Mouse (Mus musculus): Measurements from ENCODE around the gene Ctbp2.

Ctbp2 gene

GRCm38 (mm10) chr7:133123999-133124700, at the start of gene Ctbp2:
Gene Ctbp2 (minus strand): TSS chr7:133124354.
- DNase-seq (ENCODE audit: inconsistent ontology term), result peak; percentile 94

DNA sequence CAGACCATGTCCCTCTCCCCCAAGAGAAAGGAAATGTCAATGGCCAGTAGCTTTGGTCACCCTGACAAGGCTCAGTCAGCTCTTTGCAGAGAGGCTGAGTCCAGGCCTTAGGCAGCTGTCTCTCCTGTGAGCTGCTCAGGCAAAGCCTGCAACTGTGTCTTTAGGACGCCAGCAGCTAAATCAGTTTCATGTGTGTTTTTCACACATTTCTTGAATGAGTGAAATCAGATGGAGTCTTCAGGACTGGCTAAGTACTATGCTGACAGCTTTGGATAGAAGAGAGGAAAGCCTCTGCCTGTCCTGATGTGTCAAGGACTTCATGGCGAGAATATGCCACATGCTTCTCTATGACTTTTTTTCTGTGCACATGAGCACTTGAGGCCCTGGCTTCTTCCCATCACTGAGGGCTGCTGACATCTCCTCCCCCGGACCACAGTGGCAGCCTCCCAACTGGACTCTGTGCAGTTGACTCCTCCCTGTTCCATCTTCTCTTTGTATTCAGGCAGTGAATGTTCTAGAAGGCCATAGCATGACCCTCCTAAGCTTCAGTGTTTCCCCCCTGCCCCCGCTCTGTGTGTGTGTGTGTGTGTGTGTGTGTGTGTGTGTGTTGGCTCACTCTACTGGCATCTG, 47.4 kb upstream of the Ctbp2 start:
- peak; percentile 25 for DNase-seq (ENCODE audit: inconsistent ontology term)

- DNase-seq (ENCODE audit: inconsistent ontology term), result no peak
Measured at GRCm38 (mm10) chr7:133168928-133169327, 44.8 kb upstream of the Ctbp2 start.

DNA sequence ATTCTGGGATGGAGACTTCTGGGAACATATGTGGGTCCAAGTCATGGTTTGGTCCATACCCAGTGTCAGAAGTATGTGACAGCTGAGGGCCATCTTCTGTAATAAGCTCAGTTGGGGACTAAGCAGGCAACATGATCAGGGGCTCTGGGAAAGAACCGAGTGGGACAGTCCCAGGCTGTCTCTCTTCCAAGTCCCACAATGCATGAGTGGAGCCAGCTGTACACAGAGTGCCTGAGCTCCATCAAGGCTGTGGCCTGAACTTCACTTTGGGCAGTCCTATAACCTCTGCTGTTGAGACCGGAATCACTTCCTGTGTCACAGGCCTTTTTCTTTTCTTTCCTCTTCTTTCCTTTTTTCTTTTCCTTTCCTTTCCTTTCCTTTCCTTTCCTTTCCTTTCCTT, 43.7 kb upstream of the Ctbp2 start:
- no peak for DNase-seq (ENCODE audit: inconsistent ontology term)

DNA sequence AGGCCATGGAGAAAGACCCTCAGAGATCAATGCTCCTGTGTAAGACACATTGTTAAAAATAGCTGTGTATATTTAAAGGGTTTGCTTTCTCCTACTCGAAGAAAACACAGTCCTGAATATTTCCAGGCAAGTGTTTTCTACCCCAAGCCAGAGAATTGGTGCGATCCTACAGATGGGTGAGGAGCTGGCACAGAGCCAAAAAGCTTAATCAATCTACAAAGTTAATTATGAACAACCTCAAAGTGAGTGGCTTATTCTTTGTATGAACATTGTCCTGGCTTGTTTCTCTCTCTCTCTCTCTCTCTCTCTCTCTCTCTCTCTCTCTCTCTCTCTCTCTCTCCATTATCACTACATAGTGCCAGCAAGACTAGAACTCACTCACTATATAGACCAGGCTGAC, 40.6 kb upstream of the Ctbp2 start:
- DNase-seq (ENCODE audit: inconsistent ontology term), result no peak

- peak; percentile 34 for DNase-seq (ENCODE audit: inconsistent ontology term)
Measured at GRCm38 (mm10) chr7:133163011-133163410, 38.9 kb upstream of the Ctbp2 start.

GRCm38 (mm10) chr7:133162131-133162530, 38.0 kb upstream of the Ctbp2 start:
- peak; percentile 60 for DNase-seq (ENCODE audit: inconsistent ontology term)

GRCm38 (mm10) chr7:133161362-133162080, 37.4 kb upstream of the Ctbp2 start:
- DNase-seq (ENCODE audit: inconsistent ontology term), result no peak

GRCm38 (mm10) chr7:133159519-133159918, 35.4 kb upstream of the Ctbp2 start:
- no peak for DNase-seq (ENCODE audit: inconsistent ontology term)

DNA sequence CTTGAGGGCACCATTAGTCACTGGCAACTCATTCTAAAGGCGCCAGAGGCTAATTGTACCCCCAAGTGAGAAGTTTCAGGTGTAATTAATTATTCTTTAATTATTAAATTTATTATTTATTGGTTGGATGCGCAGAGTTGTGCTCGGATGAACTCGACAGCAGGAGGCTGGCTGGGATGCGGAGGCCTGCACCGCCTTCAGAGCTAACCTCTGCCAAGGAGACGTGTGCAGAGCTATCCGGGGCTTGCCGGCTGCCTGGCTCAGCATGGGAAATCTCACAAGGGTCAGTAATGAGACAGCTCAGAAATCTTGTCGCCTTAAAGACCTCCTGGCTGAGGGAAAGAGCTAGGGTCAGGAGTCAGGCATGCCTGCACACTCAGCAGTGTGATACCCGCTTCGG, 31.5 kb upstream of the Ctbp2 start:
- DNase-seq (ENCODE audit: inconsistent ontology term), result no peak

DNA sequence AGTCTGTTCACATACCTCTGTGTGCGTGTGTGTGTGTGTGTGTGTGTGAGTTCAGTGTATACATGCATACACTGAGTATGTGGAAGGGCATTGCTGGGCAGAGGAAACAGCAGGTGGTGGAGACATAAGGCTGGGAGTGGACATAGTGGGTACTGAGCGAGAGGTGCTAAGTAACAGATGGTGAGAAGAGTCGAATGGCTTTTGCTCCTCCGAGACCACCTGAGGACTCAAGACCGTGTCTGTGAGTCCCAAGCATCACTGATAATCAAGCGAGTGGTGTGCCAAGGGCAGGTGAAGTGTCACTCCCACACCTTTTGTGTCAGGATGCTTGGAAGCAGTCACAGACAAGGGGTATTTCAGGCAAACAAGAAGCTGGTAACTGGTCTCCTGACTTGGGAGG, 30.7 kb upstream of the Ctbp2 start:
- no peak for DNase-seq (ENCODE audit: inconsistent ontology term)

GRCm38 (mm10) chr7:133139689-133140336, 15.7 kb upstream of the Ctbp2 start:
- no peak for DNase-seq (ENCODE audit: inconsistent ontology term)

DNA sequence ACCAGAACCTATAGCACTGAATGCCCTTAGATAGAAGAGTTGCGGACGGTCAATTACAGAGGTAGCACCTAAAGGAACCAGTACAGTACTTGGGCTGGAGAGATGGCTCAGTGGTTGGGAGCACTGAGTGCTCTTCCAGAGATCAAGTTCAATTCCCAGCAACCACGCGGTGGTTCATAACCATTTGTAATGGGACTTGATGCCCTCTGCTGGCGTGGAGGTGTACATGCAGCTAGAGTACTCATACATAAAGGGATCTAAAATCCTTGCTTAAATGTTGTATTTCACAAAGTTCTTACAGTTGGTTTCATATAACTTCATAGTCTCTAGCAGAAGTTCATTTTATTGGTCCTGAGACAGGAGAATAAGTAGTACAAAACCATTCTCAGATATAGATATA, 9.4 kb upstream of the Ctbp2 start:
- DNase-seq (ENCODE audit: inconsistent ontology term), result no peak

- no peak for DNase-seq (ENCODE audit: inconsistent ontology term)
Measured at GRCm38 (mm10) chr7:133132702-133133101, 8.5 kb upstream of the Ctbp2 start.

DNA sequence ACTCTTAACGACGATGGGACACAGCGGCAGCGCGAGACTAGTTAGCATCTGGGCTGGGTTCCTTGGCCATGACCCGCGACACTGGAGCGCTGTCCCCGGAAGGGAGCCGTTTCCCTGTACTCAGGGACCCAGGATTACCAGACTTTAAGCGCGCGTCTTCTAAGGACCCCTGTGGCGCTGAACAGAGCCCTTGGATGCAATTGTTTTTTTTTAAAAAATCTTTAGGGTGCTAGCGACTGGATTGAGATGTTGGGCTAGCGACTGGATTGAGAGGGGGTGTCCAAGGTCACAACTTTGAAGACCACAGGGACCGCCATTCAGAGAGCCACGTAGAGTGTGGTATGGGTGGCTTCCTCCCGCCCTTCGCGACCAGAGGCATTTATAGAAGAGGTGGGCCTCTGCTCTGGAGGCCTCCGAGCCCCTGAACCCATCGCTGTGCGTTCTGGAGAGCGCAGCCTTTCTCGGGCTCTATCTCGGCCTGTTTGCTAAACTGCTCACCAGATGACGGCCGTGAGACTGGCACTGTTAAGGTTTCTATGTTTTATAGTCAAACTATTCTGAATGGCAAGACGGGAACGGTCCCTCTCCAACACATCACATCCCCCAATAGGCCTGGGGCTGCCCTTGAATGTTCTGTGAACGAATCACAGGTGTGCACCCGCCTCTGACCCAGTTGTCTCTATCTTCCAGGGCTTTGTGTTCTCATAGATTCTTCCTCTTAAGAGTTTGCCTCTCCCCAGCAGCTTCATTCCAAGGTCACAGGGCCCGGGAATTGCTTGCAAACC, 739 bp upstream of the Ctbp2 start:
- no peak for DNase-seq (ENCODE audit: inconsistent ontology term)

GRCm38 (mm10) chr7:133123244-133123998, 733 bp downstream of the Ctbp2 start, which contains the start of gene Fgfr2:
Gene Fgfr2 (minus strand): TSS chr7:133123350.
- peak; percentile 89 for DNase-seq (ENCODE audit: inconsistent ontology term)

GRCm38 (mm10) chr7:133122379-133123243, 1.5 kb downstream of the Ctbp2 start:
- peak; percentile 72 for DNase-seq (ENCODE audit: inconsistent ontology term)

DNA sequence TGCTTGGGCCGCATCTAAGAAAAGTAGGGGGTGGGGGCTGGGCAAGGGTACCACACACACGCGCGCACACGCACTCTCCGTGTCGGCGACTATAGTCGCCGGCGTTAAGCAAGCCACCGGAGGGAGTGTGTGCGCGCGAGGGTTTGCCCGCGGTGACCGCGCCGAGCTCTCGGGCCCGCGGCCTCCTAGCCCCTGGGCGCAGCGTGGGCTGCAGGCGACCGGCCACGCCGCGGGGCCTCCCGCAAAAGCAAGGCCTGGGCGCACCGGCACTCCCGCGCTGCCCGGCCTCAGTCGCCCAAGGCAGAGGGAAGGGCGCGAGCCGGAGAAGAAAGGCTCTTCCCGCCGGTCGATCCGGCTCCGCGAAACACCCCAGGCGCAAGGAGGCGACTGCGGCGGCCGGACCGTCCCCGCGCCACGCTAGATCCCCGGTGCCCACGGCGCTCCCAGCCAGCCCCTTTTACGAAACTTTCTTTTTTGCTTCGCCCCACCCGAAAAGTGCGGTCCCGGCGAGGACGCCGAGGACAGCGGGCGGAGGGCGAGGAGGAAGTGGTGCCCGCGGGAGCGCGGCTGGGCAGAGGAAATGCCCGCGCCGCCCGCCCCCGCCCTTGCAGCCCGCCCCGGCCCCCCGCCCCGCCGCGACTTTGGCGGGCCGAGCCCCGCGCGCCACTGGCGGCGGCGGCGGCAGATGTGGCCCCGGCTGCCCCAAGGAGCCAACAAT, 2.3 kb downstream of the Ctbp2 start:
- DNase-seq (ENCODE audit: inconsistent ontology term), result no peak

DNA sequence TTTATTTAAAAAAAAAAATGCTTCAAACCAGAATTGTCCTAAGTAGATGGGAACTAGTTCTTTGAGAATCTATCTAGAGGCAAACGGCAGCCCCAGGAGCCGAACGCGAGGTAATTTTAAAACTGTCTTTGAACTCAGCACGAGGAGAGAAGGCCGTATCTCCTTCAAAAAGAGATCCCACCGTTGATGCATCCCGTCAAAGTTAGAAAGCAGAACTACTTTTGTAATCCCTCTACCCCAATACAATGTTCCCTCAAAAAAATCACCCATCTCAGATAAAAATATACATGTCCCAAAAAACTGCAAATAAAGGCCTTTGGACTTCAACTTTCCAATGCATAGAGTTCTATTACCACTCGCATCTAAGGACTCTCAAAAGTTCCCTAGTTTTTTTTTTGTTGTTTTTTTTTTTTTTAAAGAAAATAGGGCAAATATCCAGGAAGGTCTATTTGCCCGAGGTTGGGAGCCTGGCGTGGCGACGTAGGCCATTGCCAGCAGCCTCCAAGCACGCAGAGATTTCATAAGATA, 3.0 kb downstream of the Ctbp2 start:
- no peak for DNase-seq (ENCODE audit: inconsistent ontology term)

Measured in Muller cell, postnatal 12 days (primary cell).